ENCODE assay signal across 18 mouse cellular contexts in genomic region chr3:97615154-97615553, GRCm38 (mm10). TPM values are rescaled to one million over a fixed set of nuclear protein-coding genes. Genes with fewer than 3 reads are reported as not detected.
"Had no signal": no experiment of that assay in that cellular context is flagged by ENCODE, and none has a peak within 500 bp of the region (broad histone marks: within the 10 kb centered on the region; RNA-seq: fewer than 3 reads in every experiment).

No protein-coding gene starts in this region.

- H3K4me3 ChIP-seq: kidney, embryonic 15.5 days; left cerebral cortex, adult 2 months; limb, embryonic 10.5 days; liver, embryonic 15.5 days; lung, embryonic 15.5 days; midbrain, embryonic 12.5 days; neural tube, embryonic 13.5 days had no signal

- H3K4me2 ChIP-seq: kidney, embryonic 15.5 days; liver, embryonic 15.5 days; lung, embryonic 15.5 days; midbrain, embryonic 12.5 days; neural tube, embryonic 13.5 days had no signal

- ATAC-seq: midbrain, embryonic 16.5 days had no signal

- H3K36me3 ChIP-seq: kidney, embryonic 15.5 days; limb, embryonic 10.5 days; liver, embryonic 15.5 days; lung, embryonic 15.5 days; midbrain, embryonic 12.5 days; neural tube, embryonic 13.5 days had no signal

- H3K4me1 ChIP-seq: limb, embryonic 10.5 days; midbrain, embryonic 12.5 days; neural tube, embryonic 13.5 days had no signal

- H3K9ac ChIP-seq: kidney, embryonic 15.5 days; liver, embryonic 15.5 days; lung, embryonic 15.5 days; midbrain, embryonic 12.5 days; neural tube, embryonic 13.5 days had no signal

- DNase-seq: kidney, adult 2 months; kidney, postnatal 25 days; retina, postnatal 1 day; thymus, adult 2 months; thymus, postnatal 25 days had no signal

- H3K27ac ChIP-seq: kidney, embryonic 15.5 days; left cerebral cortex, adult 2 months; limb, embryonic 10.5 days; liver, embryonic 15.5 days; lung, embryonic 15.5 days; midbrain, embryonic 12.5 days; neural tube, embryonic 13.5 days had no signal

- H3K9me3 ChIP-seq: kidney, embryonic 15.5 days; limb, embryonic 10.5 days; liver, embryonic 15.5 days; lung, embryonic 15.5 days; midbrain, embryonic 12.5 days; neural tube, embryonic 13.5 days had no signal

- H3K27me3 ChIP-seq: kidney, embryonic 15.5 days; liver, embryonic 15.5 days; lung, embryonic 15.5 days; neural tube, embryonic 13.5 days had no signal

RNA-seq across cellular contexts. Expression of gene Gm17651, which starts 59.3 kb away (rescaled TPM):
- total RNA-seq: layer of hippocampus, postnatal 25 days; left cerebral cortex, adult 2 months; left cerebral cortex, postnatal 14 days; megakaryocyte-erythroid progenitor cell, adult 5-6 weeks had no signal
- polyA plus RNA-seq: kidney, adult 2 months; kidney, embryonic 15.5 days; limb, embryonic 10.5 days; limb, embryonic 14.5 days; liver, embryonic 15.5 days; lung, embryonic 15.5 days; midbrain, embryonic 12.5 days; midbrain, embryonic 16.5 days; neural tube, embryonic 13.5 days; testis, adult 2 months; thymus, adult 2 months had no signal
